Mouse (Mus musculus) limb, embryonic 11.5 days (tissue): ENCODE results near the gene Ehd3. TPM values are rescaled to one million over a fixed set of nuclear protein-coding genes. Genes with fewer than 3 reads are reported as not detected.

Experiments
- ATAC-seq: fragments of 200-750 bp; cut with Nextera tagmentation; 2 replicates; pipeline ENCODE4 v1.8.0; 2017; ENCODE audit warnings: low read depth; ENCODE audit not compliant: insufficient number of reproducible peaks, low FRiP score, low TSS enrichment
- DNase-seq: peaks from one replicate; pipeline ENCODE4 v3.0.0-alpha.2; 2015; ENCODE audit warnings: low spot score
- H3K27ac ChIP-seq: fragments of 300-500 bp; sonication (generic); replicated peaks from 2 replicates; pipeline ENCODE4 v1.5.1; 2014; ENCODE audit warnings: low read depth, mild to moderate bottlenecking, low read length
- H3K27me3 ChIP-seq: fragments of 300-500 bp; sonication (generic); 2 replicates; pipeline ENCODE4 v1.6.1; 2014; ENCODE audit warnings: mild to moderate bottlenecking, low read length, mixed read lengths; ENCODE audit not compliant: control insufficient read depth, insufficient read depth
- H3K36me3 ChIP-seq: fragments of 300-500 bp; sonication (generic); 2 replicates; pipeline ENCODE4 v1.6.1; 2014; ENCODE audit warnings: mild to moderate bottlenecking, low read length, moderate library complexity, mixed read lengths; ENCODE audit not compliant: control insufficient read depth, insufficient read depth
- H3K4me1 ChIP-seq: fragments of 300-500 bp; sonication (generic); 2 replicates; pipeline ENCODE4 v1.6.1; 2014; ENCODE audit warnings: low read length, mixed read lengths; ENCODE audit not compliant: control insufficient read depth, insufficient read depth
- H3K4me2 ChIP-seq: fragments of 300-500 bp; sonication (generic); 2 replicates; pipeline ENCODE4 v1.6.1; 2014; ENCODE audit warnings: low read depth, mild to moderate bottlenecking, moderate library complexity; ENCODE audit not compliant: severe bottlenecking
- H3K4me3 ChIP-seq: fragments of 300-500 bp; sonication (generic); 2 replicates; pipeline ENCODE4 v1.5.1; 2014; ENCODE audit warnings: low read depth, low read length
- H3K9ac ChIP-seq: fragments of 300-500 bp; sonication (generic); 2 replicates; pipeline ENCODE4 v1.6.1; 2014; ENCODE audit warnings: mild to moderate bottlenecking, low read length
- H3K9me3 ChIP-seq: fragments of 300-500 bp; sonication (generic); 2 replicates; pipeline ENCODE4 v1.6.1; 2016; ENCODE audit warnings: low read length; ENCODE audit not compliant: control insufficient read depth
- WGBS: fragments of 180-500 bp; shearing (Covaris S2); extraction: QIAGEN DNeasy Blood & Tissue Kit; methylation state at CpG from one replicate; pipeline ENCODE4 v1.1.7; 2014; 5-methylcytosine and 5-hydroxymethylcytosine counted together
- polyA plus RNA-seq: library from polyadenylated mRNA; unstranded; fragments of >200 nt; fragmentation: Nextera tagmentation; extraction: Ambion mirVana; gene quantifications from 2 replicates; pipeline ENCODE4 v1.2.1, GENCODE M21; 2014

The Ehd3 gene
- polyA plus RNA-seq, 1 experiment from 2014 or later, result 9.5 TPM

- no peak for ATAC-seq
- Histone ChIP-seq H3K4me3 (no peak overlapping the region), H3K36me3 (no peaks in the 10 kb centered on the region), H3K4me1 (no peaks in the 10 kb centered on the region), H3K27ac (no peak overlapping the region), H3K9me3 (no peaks in the 10 kb centered on the region), H3K27me3 (no peaks in the 10 kb centered on the region), H3K9ac (no peak overlapping the region), H3K4me2 (no peak overlapping the region)
- DNase-seq, result no peak
- WGBS, result 86% methylated on average over 11 of the region's 11 CpGs
Observed at GRCm38 (mm10) chr17:73853041-73853440, 49.1 kb downstream of the Ehd3 start.

- no peak overlapping the region for H3K27ac ChIP-seq
- no peaks in the 10 kb centered on the region for H3K27me3 ChIP-seq
- H3K4me3 ChIP-seq, result no peak overlapping the region
- WGBS, result 72% methylated on average over 4 of the region's 4 CpGs
- no peak overlapping the region for H3K9ac ChIP-seq
- ATAC-seq (no peak), DNase-seq (no peak)
- H3K4me2 ChIP-seq, result no peak overlapping the region
- H3K9me3 ChIP-seq, result no peaks in the 10 kb centered on the region
- H3K4me1 ChIP-seq, result no peaks in the 10 kb centered on the region
- H3K36me3 ChIP-seq, result no peaks in the 10 kb centered on the region
Observed at GRCm38 (mm10) chr17:73853717-73854116, 49.8 kb downstream of the Ehd3 start.

GRCm38 (mm10) chr17:73869008-73869685 is 65.2 kb downstream of the Ehd3 start:
- H3K36me3 ChIP-seq, result no peaks in the 10 kb centered on the region
- no peak overlapping the region for H3K9ac ChIP-seq
- 89% methylated on average over 9 of the region's 9 CpGs for WGBS
- H3K27me3 ChIP-seq, result no peaks in the 10 kb centered on the region
- no peaks in the 10 kb centered on the region for H3K4me1 ChIP-seq
- H3K4me2 ChIP-seq, result no peak overlapping the region
- ATAC-seq (no peak), DNase-seq (no peak)
- H3K27ac ChIP-seq, result no peak overlapping the region
- H3K9me3 ChIP-seq, result no peaks in the 10 kb centered on the region
- no peak overlapping the region for H3K4me3 ChIP-seq

- ATAC-seq (no peak), DNase-seq (no peak)
- H3K27ac ChIP-seq, result no peak overlapping the region
- H3K9ac ChIP-seq, result no peak overlapping the region
- no peaks in the 10 kb centered on the region for H3K9me3 ChIP-seq
- H3K27me3 ChIP-seq, result no peaks in the 10 kb centered on the region
- H3K4me3 ChIP-seq, result no peak overlapping the region
- 89% methylated on average over 14 of the region's 14 CpGs for WGBS
- no peaks in the 10 kb centered on the region for H3K4me1 ChIP-seq
- H3K4me2 ChIP-seq, result no peak overlapping the region
- H3K36me3 ChIP-seq, result no peaks in the 10 kb centered on the region
Observed at GRCm38 (mm10) chr17:73870956-73871605, 67.1 kb downstream of the Ehd3 start.

- Histone ChIP-seq H3K4me2 (no peak overlapping the region), H3K36me3 (no peaks in the 10 kb centered on the region), H3K27ac (no peak overlapping the region), H3K27me3 (no peaks in the 10 kb centered on the region), H3K4me3 (no peak overlapping the region), H3K4me1 (no peaks in the 10 kb centered on the region), H3K9me3 (no peaks in the 10 kb centered on the region), H3K9ac (no peak overlapping the region)
- DNase-seq (no peak), ATAC-seq (no peak)
- 90% methylated on average over 4 of the region's 4 CpGs for WGBS
Observed at GRCm38 (mm10) chr17:73875268-73875667, 71.3 kb downstream of the Ehd3 start.

GRCm38 (mm10) chr17:73875674-73876073 is 71.7 kb downstream of the Ehd3 start:
- DNase-seq, result no peak
- ATAC-seq, result no peak
- H3K4me1 ChIP-seq, result no peaks in the 10 kb centered on the region
- no peaks in the 10 kb centered on the region for H3K36me3 ChIP-seq
- H3K27me3 ChIP-seq, result no peaks in the 10 kb centered on the region
- H3K9me3 ChIP-seq, result no peaks in the 10 kb centered on the region
- H3K4me2 ChIP-seq, result no peak overlapping the region
- no peak overlapping the region for H3K4me3 ChIP-seq
- 84% methylated on average over 7 of the region's 7 CpGs for WGBS
- H3K9ac ChIP-seq, result no peak overlapping the region
- H3K27ac ChIP-seq, result no peak overlapping the region

- Histone ChIP-seq H3K4me3 (no peak overlapping the region), H3K9me3 (no peaks in the 10 kb centered on the region), H3K9ac (no peak overlapping the region), H3K27ac (no peak overlapping the region), H3K4me2 (no peak overlapping the region), H3K27me3 (no peaks in the 10 kb centered on the region), H3K36me3 (no peaks in the 10 kb centered on the region), H3K4me1 (no peaks in the 10 kb centered on the region)
- ATAC-seq, result no peak
- DNase-seq, result no peak
- 92% methylated on average over 10 of the region's 10 CpGs for WGBS
Observed at GRCm38 (mm10) chr17:73879262-73879916, 75.5 kb downstream of the Ehd3 start.

GRCm38 (mm10) chr17:73880286-73880685 is 76.4 kb downstream of the Ehd3 start:
- no peak overlapping the region for H3K4me3 ChIP-seq
- no peak for DNase-seq
- no peaks in the 10 kb centered on the region for H3K27me3 ChIP-seq
- no peak overlapping the region for H3K9ac ChIP-seq
- no peaks in the 10 kb centered on the region for H3K4me1 ChIP-seq
- 83% methylated on average over 6 of the region's 6 CpGs for WGBS
- H3K27ac ChIP-seq, result no peak overlapping the region
- H3K4me2 ChIP-seq, result no peak overlapping the region
- ATAC-seq, result no peak
- no peaks in the 10 kb centered on the region for H3K36me3 ChIP-seq
- H3K9me3 ChIP-seq, result no peaks in the 10 kb centered on the region
